Mouse (Mus musculus) neural tube, embryonic 10.5 days (tissue): ENCODE results near the gene Fgf12.

ENCODE experiments used
- DNase-seq: peaks from one replicate; pipeline ENCODE4 v3.0.0-alpha.2; 2017; ENCODE audit warnings: low spot score; ENCODE audit errors: extremely low spot score

The Fgf12 gene

DNA sequence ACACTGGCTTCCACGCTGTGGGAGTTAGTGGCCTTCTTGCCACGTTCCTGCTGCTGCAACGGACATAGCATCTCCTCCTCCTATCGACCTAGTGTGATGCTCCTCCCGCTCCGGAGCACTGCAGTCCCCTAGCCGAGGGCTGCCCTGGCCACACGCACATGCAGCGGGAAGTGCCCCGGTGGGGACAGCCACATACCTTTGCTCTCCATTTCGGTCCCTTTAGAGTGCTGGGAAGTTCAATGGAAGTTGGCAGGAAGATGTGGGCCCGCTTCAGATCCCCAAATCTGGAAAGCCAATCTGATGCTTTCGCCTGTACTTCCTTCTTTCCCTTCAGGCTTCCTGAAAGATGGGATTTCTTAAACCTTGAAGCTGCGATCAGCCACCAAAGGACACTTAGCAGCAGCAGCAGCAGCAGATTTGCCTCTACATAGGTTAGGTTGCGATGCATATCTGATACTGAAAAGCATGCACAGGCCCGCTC is at the start of gene Fgf12:
Gene Fgf12, minus strand, starts transcription at position 431 of the 481 bp plus-strand sequence.
- DNase-seq, result no peak

DNA sequence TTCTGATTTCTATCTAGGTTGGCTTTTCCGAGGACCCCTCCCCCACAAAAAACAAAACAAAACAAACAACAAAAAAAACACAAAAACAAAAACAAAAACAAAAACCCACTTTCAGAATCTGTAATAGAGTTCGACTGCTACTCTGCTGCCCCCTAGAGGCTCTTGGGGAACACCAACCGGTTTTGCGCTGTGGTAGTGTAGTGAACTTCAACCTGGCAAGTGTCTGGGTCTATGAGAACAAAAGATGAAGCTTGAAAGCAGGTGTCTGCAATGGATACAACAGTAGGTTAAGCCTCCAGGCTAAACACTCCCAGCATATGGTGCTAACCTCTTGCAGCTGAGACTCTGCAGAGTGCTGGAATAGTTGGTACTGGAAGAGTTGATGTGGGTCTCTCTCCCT is 40.2 kb upstream of the Fgf12 start:
- peak; percentile 22 for DNase-seq

- no peak for DNase-seq
Observed at GRCm38 (mm10) chr16:28770276-28770675, 17.4 kb upstream of the Fgf12 start.

DNA sequence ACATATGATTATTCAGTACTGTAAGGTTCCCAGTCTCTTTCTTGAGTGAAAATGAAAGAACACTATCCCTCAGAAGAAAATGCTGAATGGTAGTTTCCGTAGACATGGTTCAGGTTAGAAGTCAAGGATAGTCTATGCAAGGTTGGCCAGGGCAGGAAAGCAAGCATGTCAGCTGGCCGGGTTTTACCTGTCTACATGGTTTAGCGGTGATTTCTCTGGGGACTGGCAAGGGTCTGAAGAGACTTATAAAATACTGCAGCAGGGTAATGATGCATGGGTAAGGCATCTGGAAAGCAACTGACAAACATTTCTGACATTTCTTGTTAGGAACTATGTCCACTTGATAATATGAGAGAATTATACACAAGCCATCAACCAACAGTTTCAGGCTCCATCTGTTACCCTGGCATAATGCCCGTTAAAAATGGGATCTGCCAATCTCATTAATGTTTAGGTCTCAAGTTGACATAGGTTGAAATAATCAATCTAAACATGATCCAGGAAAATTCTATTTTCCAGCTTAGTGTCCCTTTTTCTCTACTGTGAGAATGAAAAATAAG is 8.6 kb upstream of the Fgf12 start:
- DNase-seq, result no peak

DNA sequence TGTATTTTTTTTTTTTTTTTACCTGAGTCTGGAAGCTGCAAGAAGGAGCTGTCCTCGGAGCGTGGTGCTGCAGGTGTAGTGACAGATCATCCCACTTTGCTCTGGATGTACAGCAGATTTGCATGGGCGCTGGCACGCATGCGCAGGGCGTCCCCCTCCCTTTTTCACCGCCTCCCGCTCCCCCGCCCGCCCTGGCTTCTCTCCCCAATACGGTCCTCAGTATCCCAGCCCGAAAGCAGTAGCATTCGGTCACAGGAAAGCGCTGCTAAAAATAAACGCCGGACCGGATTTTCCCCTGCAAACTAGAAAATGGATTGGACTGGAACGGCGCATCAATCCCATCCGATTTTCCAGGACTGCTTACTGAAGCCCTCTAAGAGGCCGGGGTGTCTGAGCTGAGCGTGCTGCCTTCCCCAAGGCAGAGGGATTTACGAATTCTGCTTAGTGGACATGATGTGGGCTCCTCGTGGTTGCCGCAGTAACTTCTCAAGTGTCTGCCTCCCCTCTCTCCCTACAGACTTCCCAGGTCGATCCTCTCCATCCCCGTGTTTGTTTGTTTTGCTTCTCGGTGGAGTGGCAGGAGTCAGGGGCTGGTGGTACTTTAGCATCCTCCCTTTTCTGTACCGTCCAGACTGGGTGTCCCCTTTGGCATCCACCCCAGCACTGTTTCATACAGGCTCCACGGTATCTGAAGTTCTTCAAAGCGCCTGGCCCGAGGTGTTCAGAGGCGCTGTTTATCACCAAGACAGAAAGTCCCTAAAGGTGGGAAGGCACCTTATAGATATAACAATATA is 453 bp upstream of the Fgf12 start:
- peak; percentile 91 for DNase-seq

DNA sequence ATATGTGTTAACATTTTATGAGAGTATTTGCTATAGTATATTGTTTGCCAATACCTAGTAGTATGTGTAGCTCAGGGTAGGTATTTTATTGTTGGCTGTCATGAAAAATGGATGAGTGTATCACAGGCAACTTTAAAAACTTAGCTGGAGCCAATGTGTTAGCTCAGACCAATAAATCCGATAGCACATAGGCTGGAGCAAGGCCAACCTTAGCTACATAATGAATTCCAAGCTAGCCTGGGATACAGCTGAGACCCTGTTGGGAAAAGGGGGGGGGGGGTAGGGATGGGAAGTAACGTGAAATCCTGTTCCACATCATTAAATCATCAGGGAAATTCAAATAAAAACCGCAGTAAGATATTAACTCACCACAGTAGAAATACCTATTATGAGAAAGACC is 18.4 kb downstream of the Fgf12 start:
- DNase-seq, result no peak

DNA sequence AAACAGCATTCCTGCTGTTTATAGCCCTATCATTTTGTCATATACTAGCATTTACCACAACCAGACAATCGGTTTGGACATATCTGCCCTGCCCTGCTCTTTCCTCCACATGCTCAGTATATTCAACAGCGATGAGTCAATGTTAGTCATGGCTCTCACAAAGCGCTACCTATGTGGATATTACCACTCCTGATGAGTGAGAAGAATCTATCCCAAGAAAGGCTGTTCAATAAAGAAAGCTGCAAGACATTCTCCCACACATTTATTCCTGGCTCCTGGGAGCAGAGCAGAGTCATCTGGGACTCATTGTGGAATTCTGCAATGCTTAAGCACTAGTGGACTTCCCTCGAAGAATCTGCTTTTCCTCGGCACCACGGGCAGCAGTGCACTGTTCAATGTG is 26.1 kb downstream of the Fgf12 start:
- no peak for DNase-seq

GRCm38 (mm10) chr16:28706623-28707022 is 46.2 kb downstream of the Fgf12 start:
- DNase-seq, result no peak

DNA sequence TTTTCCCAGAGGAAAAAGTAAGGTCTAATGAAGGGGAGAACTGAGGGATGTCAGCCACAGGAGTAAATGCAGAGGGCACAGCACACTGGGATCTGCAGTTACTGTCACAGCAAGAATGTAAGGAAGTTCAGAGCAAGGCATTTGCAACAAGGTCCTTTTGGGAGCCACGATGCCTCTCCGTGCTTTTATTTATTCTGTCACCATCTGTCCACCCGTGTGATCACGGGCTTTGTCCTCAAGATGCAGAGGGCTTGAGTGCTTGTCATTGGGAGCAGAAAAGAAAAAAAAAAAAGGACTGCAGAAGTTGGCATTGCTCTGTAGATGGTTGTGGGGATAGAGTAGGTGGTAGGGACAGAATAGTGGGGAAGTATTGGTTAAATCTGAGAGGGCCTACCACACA is 52.5 kb downstream of the Fgf12 start:
- no peak for DNase-seq

GRCm38 (mm10) chr16:28696851-28697250 is 56.0 kb downstream of the Fgf12 start:
- no peak for DNase-seq

GRCm38 (mm10) chr16:28694113-28694899 is 58.6 kb downstream of the Fgf12 start:
- no peak for DNase-seq

GRCm38 (mm10) chr16:28688861-28689385 is 63.9 kb downstream of the Fgf12 start:
- DNase-seq, result no peak

DNA sequence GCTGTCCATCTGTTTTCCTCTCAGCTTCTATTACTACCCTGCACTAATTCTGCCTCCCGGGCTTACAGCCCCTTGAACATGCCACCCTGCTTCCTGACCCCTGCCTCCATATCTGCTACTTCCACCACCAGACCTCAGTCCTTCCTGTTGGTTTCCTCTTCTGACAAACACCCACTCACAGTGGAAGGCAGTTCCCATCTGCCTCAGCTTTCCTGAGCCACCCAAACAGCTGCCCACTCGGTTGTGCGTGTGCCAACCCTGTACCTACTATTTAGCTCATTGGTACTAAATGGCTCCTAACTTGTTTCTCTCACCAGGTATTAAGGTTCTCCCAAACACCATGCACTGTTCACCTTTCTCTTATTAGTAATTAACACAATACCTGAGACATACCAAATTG is 71.2 kb downstream of the Fgf12 start:
- no peak for DNase-seq

DNA sequence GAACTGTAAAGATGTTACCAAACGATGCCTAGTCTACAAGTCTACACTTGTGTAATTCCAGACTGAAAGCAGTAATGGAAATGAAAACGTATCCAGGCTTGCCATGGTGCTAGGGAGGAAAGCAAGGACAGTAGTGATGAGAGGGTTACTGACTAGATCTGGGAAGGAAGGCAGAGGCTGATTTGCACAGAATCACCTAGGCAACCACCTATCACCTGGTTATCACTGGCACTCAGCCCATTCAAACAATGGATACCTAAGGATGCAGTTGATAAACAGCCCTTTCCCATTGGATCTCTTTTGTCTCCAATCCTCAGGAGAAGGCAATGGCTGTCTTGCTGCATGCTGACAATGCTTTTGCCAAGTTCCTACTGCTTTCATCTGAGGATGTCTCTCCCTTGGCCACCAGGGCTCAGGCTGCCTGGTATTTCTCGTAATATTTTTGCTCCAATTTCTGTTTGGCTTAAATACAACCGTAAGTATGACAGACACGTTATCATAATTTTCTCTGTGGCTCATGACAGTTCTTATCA is 84.0 kb downstream of the Fgf12 start:
- no peak for DNase-seq

DNA sequence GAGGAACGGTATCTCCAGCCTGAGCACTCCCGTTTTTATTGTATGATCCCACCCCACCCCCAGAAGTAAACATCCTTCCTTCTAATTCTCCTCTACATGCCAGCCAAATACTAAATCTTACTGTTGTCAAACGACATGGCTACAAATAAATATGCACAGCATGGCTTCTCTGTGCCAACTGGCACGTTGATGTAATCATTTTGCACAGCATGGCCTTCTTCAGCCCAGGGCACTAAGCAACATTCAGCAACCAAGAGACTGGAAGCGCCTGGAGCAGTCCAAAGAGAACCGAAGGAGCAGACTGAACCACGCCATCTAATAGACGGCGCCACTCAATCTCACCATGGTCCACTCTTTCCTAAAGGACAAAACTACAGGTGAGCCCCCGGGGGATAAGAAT is 100.2 kb downstream of the Fgf12 start:
- no peak for DNase-seq

DNA sequence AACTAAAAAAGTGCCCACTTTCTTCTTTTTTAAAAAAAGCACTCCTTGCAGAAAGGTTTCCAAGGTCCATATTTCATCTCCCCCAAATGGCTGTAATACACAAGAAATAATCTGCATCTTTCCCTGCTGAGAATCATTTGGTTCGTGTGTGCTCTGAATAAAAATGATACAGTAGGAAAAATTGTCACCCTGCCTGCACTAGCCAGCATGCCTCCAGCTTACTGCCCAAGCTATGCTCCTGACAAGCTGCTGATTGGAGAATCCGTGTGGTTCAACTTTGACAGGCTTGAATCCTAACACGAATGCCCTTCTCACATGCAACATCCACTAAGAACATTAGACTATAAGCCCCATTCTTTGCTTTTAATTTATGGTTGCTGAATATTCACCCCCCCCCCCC is 102.3 kb downstream of the Fgf12 start:
- no peak for DNase-seq

GRCm38 (mm10) chr16:28645030-28645429 is 107.8 kb downstream of the Fgf12 start:
- no peak for DNase-seq

DNA sequence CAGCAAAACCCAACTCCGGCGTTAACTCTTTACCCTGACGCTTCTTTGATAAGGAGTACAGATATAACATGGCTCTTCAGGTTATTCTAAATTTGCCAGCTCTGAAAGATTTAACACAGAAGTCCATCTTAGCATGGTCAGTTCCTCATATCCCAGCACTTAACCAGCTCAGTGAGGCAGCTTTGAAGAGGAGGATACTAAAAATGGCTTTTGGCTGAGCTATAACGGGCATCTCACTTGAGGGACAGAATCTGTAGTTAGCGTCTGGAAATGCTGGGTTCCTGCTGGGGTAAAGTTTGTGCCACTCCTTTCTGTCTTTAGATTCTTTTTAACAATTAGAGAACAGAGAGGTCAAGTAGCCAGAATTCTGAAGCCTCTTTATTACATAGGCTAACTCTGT is 121.1 kb downstream of the Fgf12 start:
- DNase-seq, result no peak

DNA sequence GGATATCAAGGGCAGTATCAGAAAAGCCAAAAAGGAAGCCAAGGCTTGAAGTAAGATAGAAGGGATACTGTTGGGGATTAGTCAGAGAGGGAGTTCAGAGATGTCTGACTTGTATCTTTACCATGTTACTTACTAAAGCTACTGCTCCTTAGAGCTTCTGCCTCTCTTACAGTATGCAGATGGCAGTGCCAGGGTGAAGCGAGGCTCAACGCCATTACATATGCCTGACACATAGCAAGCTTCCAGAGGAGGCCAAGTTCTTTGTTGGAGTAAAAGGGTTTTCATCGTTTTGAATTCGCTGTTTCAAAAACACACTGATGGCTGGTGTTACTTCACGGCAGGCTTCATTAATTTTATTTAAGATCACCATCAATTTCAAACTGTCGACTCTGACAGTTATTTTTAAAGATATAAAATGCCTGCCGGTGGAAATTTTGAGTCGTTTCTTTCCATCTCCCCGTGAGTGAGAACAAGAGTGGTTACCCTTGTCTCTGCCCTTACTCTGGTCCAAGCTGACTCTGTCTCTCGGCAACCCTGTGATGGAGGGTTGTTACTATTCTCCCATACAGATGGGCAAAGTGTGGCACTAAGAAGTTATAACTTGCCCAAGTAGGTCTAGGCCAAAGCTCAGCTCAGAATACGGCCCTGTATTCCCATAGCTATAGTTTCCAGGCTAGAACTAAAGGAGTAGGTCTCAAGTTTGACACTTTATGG is 121.9 kb downstream of the Fgf12 start:
- DNase-seq, result no peak

DNA sequence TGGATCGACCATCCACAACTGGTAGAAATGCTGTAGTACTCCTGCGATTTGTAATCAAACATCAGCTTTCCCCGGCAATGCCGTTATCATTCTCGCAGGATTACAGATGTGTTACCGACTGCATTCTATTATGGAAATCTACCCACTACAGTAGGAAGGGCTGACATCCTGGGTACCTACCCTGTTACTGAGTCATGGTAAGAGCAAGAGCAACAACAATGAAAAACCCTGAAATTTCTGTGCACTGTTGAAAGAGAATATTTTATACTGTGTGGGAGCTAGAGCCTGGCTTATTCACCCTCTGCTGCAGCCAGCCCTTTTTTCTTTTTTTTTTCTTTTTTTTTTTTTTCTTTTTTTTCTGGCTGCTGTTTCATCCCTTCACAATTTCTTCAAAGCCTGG is 126.6 kb downstream of the Fgf12 start:
- no peak for DNase-seq

- DNase-seq, result no peak
Observed at GRCm38 (mm10) chr16:28625689-28626088, 127.2 kb downstream of the Fgf12 start.
